Mouse (Mus musculus) ovary, postnatal 14 days (tissue): ENCODE measurements at regions not wholly inside any gene's neighbourhood (a gene's known extent, or its start where the extent isn't known, plus 50 kb on each side); places are given as distances from the start of the nearest gene placed in this dataset.

ENCODE experiments used
- DNase-seq: peaks from one replicate; pipeline ENCODE4 v3.0.0; 2022; ENCODE audit warnings: low spot score

DNA sequence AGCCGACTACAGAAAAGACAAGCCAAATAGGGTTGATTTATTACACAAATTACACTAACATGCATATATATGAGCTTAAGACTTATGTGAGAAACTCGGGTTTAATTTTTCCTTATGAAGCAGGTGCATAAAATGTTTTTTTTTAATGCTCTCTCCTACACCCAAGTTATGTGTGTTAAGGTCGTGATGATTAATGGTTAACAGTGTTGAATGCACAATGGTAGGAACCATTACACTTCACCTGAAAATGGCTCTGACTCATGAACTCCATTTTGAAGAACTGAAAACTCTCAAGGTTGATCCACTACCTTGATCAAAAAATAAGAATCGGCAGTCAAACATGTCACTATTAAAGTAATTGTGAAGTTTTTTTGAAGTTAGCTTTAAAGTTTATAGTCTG, 59.4 kb upstream of the Ifne start:
- DNase-seq, result no peak

DNA sequence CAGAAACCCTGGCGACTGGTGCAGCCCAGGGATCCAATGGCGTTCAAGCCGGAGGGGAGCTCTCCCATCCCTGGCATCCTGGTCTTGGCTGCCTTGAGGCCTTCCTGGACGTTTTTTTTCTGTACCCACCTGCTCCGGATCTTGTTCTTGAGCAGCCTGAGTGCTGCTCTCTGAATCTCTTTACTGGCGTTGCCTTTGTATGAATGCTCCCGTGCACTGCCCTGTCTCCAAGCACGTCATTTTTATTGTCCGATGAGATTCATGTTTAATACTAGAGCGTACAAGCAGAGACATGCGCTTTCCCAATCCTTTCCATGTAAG, 58.7 kb upstream of the Ifne start:
- no peak for DNase-seq

DNA sequence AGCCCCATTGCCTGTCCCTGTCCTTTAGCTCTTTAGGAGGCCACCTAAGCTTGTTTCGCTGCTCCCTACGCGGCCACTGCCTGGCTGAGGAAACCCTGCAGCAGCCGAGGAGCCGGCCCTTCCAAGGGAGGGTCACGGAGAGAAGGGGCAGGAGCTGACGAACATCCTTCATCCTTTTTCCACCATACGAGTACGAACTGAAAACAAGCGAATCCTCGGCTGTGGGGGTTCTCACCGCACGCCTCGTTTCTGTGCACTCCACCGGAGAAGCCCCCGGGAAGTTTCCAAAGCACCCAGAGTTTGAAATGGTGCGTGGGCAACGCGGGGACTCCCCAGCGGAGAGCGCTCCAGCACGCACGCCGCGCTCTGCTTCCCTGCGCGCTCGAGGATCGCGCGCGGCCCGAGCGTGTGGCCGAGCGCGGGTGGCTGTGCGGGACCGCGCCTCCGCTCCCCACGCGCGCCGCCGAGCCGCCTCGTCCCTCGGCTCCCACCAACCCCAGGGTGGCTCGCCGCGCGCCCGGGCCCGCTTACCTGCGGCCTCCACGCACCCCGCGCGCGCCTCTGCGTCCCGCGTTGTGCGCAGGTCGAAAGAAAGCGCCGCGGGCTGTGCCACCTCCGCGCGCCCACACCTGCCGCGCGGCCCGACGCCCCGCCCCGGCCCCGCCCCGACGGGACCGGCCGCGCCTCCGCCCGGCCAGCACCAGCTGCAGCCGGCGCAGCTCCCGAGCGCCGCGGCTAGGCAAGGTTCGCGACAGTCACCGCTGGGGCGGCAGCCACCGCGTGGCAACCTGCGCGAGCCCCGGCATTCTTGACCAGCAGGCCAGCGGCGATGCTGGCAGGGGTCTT, 58.1 kb upstream of the Ifne start:
- DNase-seq, result peak; percentile 20

DNA sequence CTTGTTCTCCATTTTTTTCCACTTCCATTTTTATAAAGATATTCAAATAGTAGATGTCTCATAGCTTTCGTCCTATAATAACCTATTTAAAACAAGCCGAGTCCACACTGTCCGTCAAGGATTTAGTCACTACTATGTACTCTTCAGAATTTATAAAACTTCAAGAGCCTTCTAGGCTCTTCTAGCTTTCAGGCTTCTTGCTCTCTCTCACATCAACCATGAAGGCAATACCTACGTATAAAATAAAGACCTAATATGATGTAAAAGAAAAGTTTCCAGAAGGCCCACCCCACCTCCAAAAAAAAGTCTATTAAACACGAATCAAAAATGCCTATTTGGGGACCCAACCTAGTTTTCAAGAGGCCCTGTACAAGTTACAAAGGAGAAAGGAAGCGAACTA, 57.0 kb upstream of the Ifne start:
- no peak for DNase-seq

DNA sequence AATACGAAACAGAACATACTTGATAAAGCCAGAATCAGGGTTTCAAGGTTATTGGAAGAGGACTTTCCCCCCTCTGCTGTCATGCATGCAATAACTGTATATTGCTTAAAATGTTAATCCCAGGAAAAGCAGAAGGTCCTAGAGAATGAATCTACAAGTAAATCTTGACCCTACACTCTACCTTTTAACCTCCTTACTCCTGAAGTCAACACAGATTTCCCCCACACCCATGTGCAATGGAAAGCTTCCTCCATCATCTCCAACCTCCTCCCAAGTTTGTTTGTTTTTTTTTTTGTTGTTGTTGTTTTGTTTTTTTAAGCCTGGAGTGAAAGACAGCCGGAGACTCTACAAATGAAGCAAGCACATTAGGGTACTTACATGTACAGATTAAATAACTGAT, 55.9 kb upstream of the Ifne start:
- DNase-seq, result no peak

DNA sequence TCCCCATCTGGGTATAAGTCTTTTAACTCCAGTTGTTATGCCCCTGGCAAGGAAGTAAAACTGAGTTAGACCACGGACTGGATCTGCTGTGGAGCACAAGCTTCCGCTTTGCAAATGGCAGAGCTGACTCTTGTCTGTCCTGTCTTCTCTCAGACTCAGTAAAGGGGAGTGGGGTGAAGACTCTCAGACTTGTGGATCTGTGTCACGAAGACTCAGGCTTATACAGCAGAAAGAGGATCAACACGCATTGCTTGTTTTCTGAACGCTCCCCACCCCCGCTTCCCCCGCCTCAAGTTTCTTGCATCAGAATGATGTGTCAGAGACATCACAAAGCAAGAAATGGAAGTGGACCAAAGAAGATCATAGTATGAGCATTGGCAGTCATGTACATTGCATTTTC, 55.3 kb upstream of the Ifne start:
- no peak for DNase-seq

DNA sequence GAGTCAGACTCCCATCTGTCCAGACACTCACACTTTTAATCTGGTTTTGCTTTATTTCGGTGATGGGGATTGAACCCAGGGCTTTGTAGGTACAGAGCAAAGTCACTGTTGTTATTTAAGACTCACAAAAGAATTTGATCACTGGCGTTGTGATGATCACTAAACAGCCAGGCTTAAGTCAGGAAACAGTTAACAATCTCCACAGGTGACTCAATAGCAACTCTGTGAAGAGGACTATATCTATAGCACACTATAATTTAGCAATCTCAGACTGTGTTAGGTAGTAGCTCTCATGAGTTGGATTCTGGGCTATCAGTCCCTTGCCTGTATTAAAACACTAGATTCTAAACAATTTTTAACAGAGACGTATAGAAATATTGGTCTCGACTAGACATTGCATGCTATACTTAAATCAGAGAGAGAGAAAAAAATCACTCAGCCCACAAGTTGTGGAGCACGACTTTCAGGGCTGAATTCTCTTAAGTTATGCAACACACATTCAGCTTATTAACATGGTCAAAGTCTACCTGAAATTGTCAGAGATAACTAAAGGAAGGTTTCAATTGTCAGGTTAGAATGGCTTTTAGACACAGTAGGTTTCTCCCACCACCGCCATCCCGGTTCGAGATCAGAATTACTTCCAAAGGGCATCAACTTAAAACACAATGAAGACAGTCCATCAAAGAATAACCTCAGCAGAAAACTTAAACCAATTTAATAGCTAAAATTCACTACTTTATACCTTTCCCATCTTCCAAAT, 54.4 kb upstream of the Ifne start:
- DNase-seq, result no peak

DNA sequence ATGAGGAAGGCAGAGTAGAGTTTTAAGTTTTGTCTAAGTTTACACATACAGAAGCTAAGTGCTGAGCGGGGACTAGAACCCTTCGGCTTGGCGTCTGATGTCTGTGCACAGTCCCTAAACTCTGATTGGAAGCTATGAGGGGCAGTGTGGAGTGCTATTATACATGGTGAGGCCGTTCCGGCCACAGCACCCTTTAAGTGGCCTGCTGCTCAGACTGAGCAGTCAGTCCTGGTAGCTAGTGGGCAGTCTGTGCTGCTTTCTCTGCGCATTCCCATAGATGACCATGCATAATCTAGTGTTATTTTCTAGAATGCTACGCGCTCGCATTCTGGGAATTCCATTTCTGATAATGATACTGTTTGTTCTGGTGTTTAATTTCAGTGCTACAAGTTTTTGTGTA, 51.2 kb upstream of the Ifne start:
- DNase-seq, result no peak
